Mouse (Mus musculus) ES-Bruce4 (cell line): Measurements from ENCODE around the gene Plcg1.

Experiments
- CTCF ChIP-seq: IDR thresholded peaks from one replicate; pipeline ENCODE4 v1.8.1; 2011; ENCODE audit warnings: low read depth, low read length
- POLR2A ChIP-seq: IDR thresholded peaks from one replicate; pipeline ENCODE4 v1.8.1; 2011; ENCODE audit warnings: low read length; ENCODE audit not compliant: insufficient read depth

GRCm38 (mm10) chr2:160701603-160702002 lies 29.5 kb upstream of the Plcg1 start:
- TF ChIP-seq CTCF (no peak), POLR2A (no peak)
